In genomic region chr9:85121059-85121458, GRCm38 (mm10) we compare ENCODE assay signal across 19 mouse cellular contexts.
DNase-seq lines count a peak whose midpoint lies in the region; ATAC-seq and TF ChIP-seq lines count a peak whose summit lies in the region.
"Had no signal": no experiment of that assay in that cellular context is flagged by ENCODE, and none has a peak within 500 bp of the region (broad histone marks: within the 10 kb centered on the region; RNA-seq: fewer than 3 reads in every experiment).

No protein-coding gene starts in this region.

- H3K4me2 ChIP-seq in liver, embryonic 12.5 days, result no peak overlapping the region
- H3K4me2 ChIP-seq in intestine, embryonic 16.5 days (ENCODE audit: low read depth, low read length), result no peak overlapping the region
- H3K4me2 ChIP-seq: midbrain, embryonic 12.5 days had no signal

- TF ChIP-seq CTCF in small intestine, adult 2 months (IDR thresholded peaks at IDR 0.05; ENCODE audit: extremely low read depth, insufficient read length, insufficient replicate concordance, low read depth, low read length), result no peak

- no peak overlapping the region for H3K27ac ChIP-seq in heart, embryonic 10.5 days
- no peak overlapping the region for H3K27ac ChIP-seq in liver, embryonic 12.5 days
- no peak overlapping the region for H3K27ac ChIP-seq in intestine, embryonic 16.5 days (ENCODE audit: low read length)
- H3K27ac ChIP-seq in small intestine, adult 2 months (ENCODE audit: insufficient read depth, low read depth, low read length), result peak overlapping the region; percentile 47; the same call in 1 of the 2 replicates
- H3K27ac ChIP-seq: left cerebral cortex, adult 2 months; limb, embryonic 10.5 days; macrophage; midbrain, embryonic 12.5 days had no signal

- peak; percentile 81 for DNase-seq in heart, adult 11 months
- no peak for DNase-seq in heart, embryonic 10.5 days (ENCODE audit: low spot score)
- no peak for DNase-seq in liver
- no peak for DNase-seq in testis, postnatal 14 days (ENCODE audit: low spot score)
- DNase-seq: cerebellum, postnatal 10 days; embryo, embryonic 11 days; gastrocnemius, postnatal 10 days; lung, adult 18-20 months; retina, postnatal 1 day; thymus, postnatal 25 days had no signal

- H3K9me3 ChIP-seq in heart, embryonic 10.5 days, result no peaks in the 10 kb centered on the region
- no peaks in the 10 kb centered on the region for H3K9me3 ChIP-seq in liver, embryonic 12.5 days (replicated peaks)
- H3K9me3 ChIP-seq in intestine, embryonic 16.5 days (ENCODE audit: control insufficient read depth, low read length), result no peaks in the 10 kb centered on the region
- H3K9me3 ChIP-seq: limb, embryonic 10.5 days; midbrain, embryonic 12.5 days had no signal

- ATAC-seq in liver, embryonic 12.5 days, result 0 out of 2 replicates have a peak, but pooled peaks have one; percentile 42
- peak; percentile 68; the same call in 1 of the 2 replicates for ATAC-seq in intestine, embryonic 16.5 days
- ATAC-seq: activated CD4-positive, CD25-positive, alpha-beta regulatory T cell, adult 4 months had no signal

- H3K4me3 ChIP-seq in heart, embryonic 10.5 days, result no peak overlapping the region
- H3K4me3 ChIP-seq in liver, embryonic 12.5 days, result no peak overlapping the region
- H3K4me3 ChIP-seq in intestine, embryonic 16.5 days (ENCODE audit: low read length), result no peak overlapping the region
- H3K4me3 ChIP-seq in small intestine, adult 2 months (ENCODE audit: low read depth, low read length), result no peak overlapping the region
- H3K4me3 ChIP-seq: left cerebral cortex, adult 2 months; limb, embryonic 10.5 days; midbrain, embryonic 12.5 days; myocyte had no signal

- no peak for TF ChIP-seq POLR2A in small intestine, adult 2 months (IDR thresholded peaks at IDR 0.05; ENCODE audit: low read depth, low read length)

- no peaks in the 10 kb centered on the region for H3K36me3 ChIP-seq in heart, embryonic 10.5 days
- H3K36me3 ChIP-seq in liver, embryonic 12.5 days, result no peaks in the 10 kb centered on the region
- H3K36me3 ChIP-seq in intestine, embryonic 16.5 days (ENCODE audit: control insufficient read depth, insufficient read depth, low read length), result no peaks in the 10 kb centered on the region
- H3K36me3 ChIP-seq in small intestine, adult 2 months (ENCODE audit: control insufficient read depth, insufficient read depth, low read length), result no peaks in the 10 kb centered on the region
- H3K36me3 ChIP-seq: limb, embryonic 10.5 days; midbrain, embryonic 12.5 days had no signal

- H3K9ac ChIP-seq in liver, embryonic 12.5 days, result no peak overlapping the region
- H3K9ac ChIP-seq in intestine, embryonic 16.5 days (ENCODE audit: low read depth, low read length), result no peak overlapping the region
- H3K9ac ChIP-seq: midbrain, embryonic 12.5 days had no signal

- no peaks in the 10 kb centered on the region for H3K4me1 ChIP-seq in heart, embryonic 10.5 days
- 0 out of 2 replicates have a peak, but pooled peaks cover 3% of the 10 kb centered on the region for H3K4me1 ChIP-seq in liver, embryonic 12.5 days
- H3K4me1 ChIP-seq in intestine, embryonic 16.5 days (ENCODE audit: control insufficient read depth, insufficient read depth, low read length), result no peaks in the 10 kb centered on the region
- no peaks in the 10 kb centered on the region for H3K4me1 ChIP-seq in small intestine, adult 2 months (ENCODE audit: control insufficient read depth, insufficient read depth, insufficient read length, low read length)
- H3K4me1 ChIP-seq: limb, embryonic 10.5 days had no signal

- H3K27me3 ChIP-seq in heart, embryonic 10.5 days (ENCODE audit: insufficient read depth, poor library complexity, severe bottlenecking), result no peaks in the 10 kb centered on the region
- H3K27me3 ChIP-seq in liver, embryonic 12.5 days (replicated peaks), result no peaks in the 10 kb centered on the region
- no peaks in the 10 kb centered on the region for H3K27me3 ChIP-seq in intestine, embryonic 16.5 days (replicated peaks; ENCODE audit: control insufficient read depth, insufficient read depth, low read length)
- H3K27me3 ChIP-seq in small intestine, adult 2 months (ENCODE audit: control insufficient read depth, insufficient read depth, low read length), result no peaks in the 10 kb centered on the region
- H3K27me3 ChIP-seq: midbrain, embryonic 12.5 days had no signal
